Mouse (Mus musculus) stomach, embryonic 14.5 days (tissue): ENCODE results near the gene Rgp1. TPM values are rescaled to one million over a fixed set of nuclear protein-coding genes. Genes with fewer than 3 reads are reported as not detected.
A peak's percentile ranks its signal among the peaks of the same experiment; 100 is the strongest.

ENCODE experiments used
- ATAC-seq: fragments of 200-750 bp; cut with Nextera tagmentation; 2 replicates; pipeline ENCODE4 v1.8.0; 2017; ENCODE audit warnings: low read depth, moderate TSS enrichment; ENCODE audit not compliant: insufficient number of reproducible peaks, insufficient read depth, low FRiP score
- H3K27ac ChIP-seq: fragments of 300-500 bp; sonication (generic); 2 replicates; pipeline ENCODE4 v1.5.1; 2014; ENCODE audit warnings: mild to moderate bottlenecking, low read length, moderate library complexity, mixed read lengths
- H3K27me3 ChIP-seq: fragments of 300-500 bp; sonication (generic); 2 replicates; pipeline ENCODE4 v1.6.1; 2014; ENCODE audit warnings: low read length, control low read depth, mixed read lengths; ENCODE audit not compliant: control insufficient read depth, insufficient read depth
- H3K36me3 ChIP-seq: fragments of 300-500 bp; sonication (generic); 2 replicates; pipeline ENCODE4 v1.6.1; 2014; ENCODE audit warnings: mild to moderate bottlenecking, control low read depth, low read length, moderate library complexity, mixed read lengths; ENCODE audit not compliant: control insufficient read depth, insufficient read depth
- H3K4me1 ChIP-seq: fragments of 300-500 bp; sonication (generic); 2 replicates; pipeline ENCODE4 v1.6.1; 2014; ENCODE audit warnings: low read length, control low read depth, mixed read lengths; ENCODE audit not compliant: control insufficient read depth, insufficient read depth
- H3K4me2 ChIP-seq: fragments of 300-500 bp; sonication (generic); replicated peaks from 2 replicates; pipeline ENCODE4 v1.6.1; 2014; ENCODE audit warnings: low read depth, low read length, control low read depth
- H3K4me3 ChIP-seq: fragments of 300-500 bp; sonication (generic); 2 replicates; pipeline ENCODE4 v1.5.1; 2014; ENCODE audit warnings: low read depth, low read length, control low read depth
- H3K9ac ChIP-seq: fragments of 300-500 bp; sonication (generic); replicated peaks from 2 replicates; pipeline ENCODE4 v1.6.1; 2014; ENCODE audit warnings: low read depth, mild to moderate bottlenecking, control low read depth, low read length, moderate library complexity, mixed read lengths
- H3K9me3 ChIP-seq: fragments of 300-500 bp; sonication (generic); 2 replicates; pipeline ENCODE4 v1.6.1; 2016; ENCODE audit warnings: low read depth, low read length, control low read depth; ENCODE audit not compliant: control insufficient read depth
- WGBS: fragments of 180-500 bp; shearing (Covaris S2); extraction: QIAGEN DNeasy Blood & Tissue Kit; methylation state at CpG from one replicate; pipeline ENCODE4 v1.1.7; 2014; 5-methylcytosine and 5-hydroxymethylcytosine counted together
- polyA plus RNA-seq: library from polyadenylated mRNA; unstranded; fragments of >200 nt; fragmentation: Nextera tagmentation; extraction: Ambion mirVana; gene quantifications from 2 replicates; pipeline ENCODE4 v1.2.1, GENCODE M21; 2014

Rgp1 gene
- polyA plus RNA-seq, 1 experiment from 2014 or later: 41.0 TPM

GRCm38 (mm10) chr4:43631046-43631955 is 52.8 kb downstream of the Rgp1 start, which contains the start of gene Npr2:
Gene Npr2 (plus strand): TSS chr4:43631935.
- peak within 1 kb of the TSS; percentile 57 for H3K4me3 ChIP-seq
- H3K36me3 ChIP-seq: no peaks in the 10 kb centered on the region
- peak within 1 kb of the TSS; percentile 76 for H3K9ac ChIP-seq
- H3K27ac ChIP-seq: peak within 1 kb of the TSS; percentile 61
- 2% methylated on average over 54 of the region's 70 CpGs for WGBS
- H3K9me3 ChIP-seq: no peaks in the 10 kb centered on the region
- H3K27me3 ChIP-seq: no peaks in the 10 kb centered on the region
- H3K4me1 ChIP-seq: peaks cover 16% of the 10 kb centered on the region
- H3K4me2 ChIP-seq: peak within 1 kb of the TSS; percentile 86
- ATAC-seq: peak; percentile 54; the same call in 1 of the 2 replicates

GRCm38 (mm10) chr4:43631956-43632920 is 53.7 kb downstream of the Rgp1 start:
- 47% methylated on average over 42 of the region's 42 CpGs for WGBS
- peak overlapping the region; percentile 86 for H3K4me2 ChIP-seq
- H3K36me3 ChIP-seq: no peaks in the 10 kb centered on the region
- peaks cover 16% of the 10 kb centered on the region for H3K4me1 ChIP-seq
- no peaks in the 10 kb centered on the region for H3K27me3 ChIP-seq
- no peaks in the 10 kb centered on the region for H3K9me3 ChIP-seq
- peak overlapping the region; percentile 57 for H3K4me3 ChIP-seq
- H3K9ac ChIP-seq: peak overlapping the region; percentile 76
- no peak overlapping the region; the same call in 1 of the 2 replicates for H3K27ac ChIP-seq
- ATAC-seq: peak; percentile 10; the same call in 1 of the 2 replicates

GRCm38 (mm10) chr4:43633296-43633695 is 54.8 kb downstream of the Rgp1 start:
- H3K9ac ChIP-seq: no peak overlapping the region
- no peaks in the 10 kb centered on the region for H3K27me3 ChIP-seq
- H3K4me3 ChIP-seq: no peak overlapping the region
- H3K9me3 ChIP-seq: no peaks in the 10 kb centered on the region
- 0 out of 2 replicates have a peak overlapping the region, but pooled peaks have one; percentile 86 for H3K4me2 ChIP-seq
- peaks cover 16% of the 10 kb centered on the region for H3K4me1 ChIP-seq
- no peak for ATAC-seq
- 85% methylated on average over 8 of the region's 8 CpGs for WGBS
- no peak overlapping the region for H3K27ac ChIP-seq
- no peaks in the 10 kb centered on the region for H3K36me3 ChIP-seq

GRCm38 (mm10) chr4:43633736-43634135 is 55.2 kb downstream of the Rgp1 start:
- H3K27ac ChIP-seq: no peak overlapping the region
- H3K4me1 ChIP-seq: peaks cover 16% of the 10 kb centered on the region
- H3K4me3 ChIP-seq: no peak overlapping the region
- no peaks in the 10 kb centered on the region for H3K9me3 ChIP-seq
- H3K4me2 ChIP-seq: no peak overlapping the region
- H3K27me3 ChIP-seq: no peaks in the 10 kb centered on the region
- H3K9ac ChIP-seq: no peak overlapping the region
- no peak for ATAC-seq
- WGBS: 90% methylated on average over 2 of the region's 2 CpGs
- H3K36me3 ChIP-seq: no peaks in the 10 kb centered on the region

GRCm38 (mm10) chr4:43634621-43635374 is 56.3 kb downstream of the Rgp1 start:
- Histone ChIP-seq H3K4me3 (no peak overlapping the region), H3K36me3 (no peaks in the 10 kb centered on the region), H3K4me2 (no peak overlapping the region), H3K27ac (no peak overlapping the region), H3K4me1 (peaks cover 16% of the 10 kb centered on the region), H3K27me3 (no peaks in the 10 kb centered on the region), H3K9me3 (no peaks in the 10 kb centered on the region), H3K9ac (no peak overlapping the region)
- 80% methylated on average over 7 of the region's 7 CpGs for WGBS
- no peak for ATAC-seq

GRCm38 (mm10) chr4:43636751-43637150 is 58.2 kb downstream of the Rgp1 start:
- Histone ChIP-seq H3K4me2 (no peak overlapping the region), H3K4me3 (no peak overlapping the region), H3K9ac (no peak overlapping the region), H3K9me3 (no peaks in the 10 kb centered on the region), H3K27me3 (no peaks in the 10 kb centered on the region), H3K4me1 (peaks cover 14% of the 10 kb centered on the region), H3K36me3 (no peaks in the 10 kb centered on the region), H3K27ac (no peak overlapping the region)
- 72% methylated on average over 6 of the region's 6 CpGs for WGBS
- ATAC-seq: no peak
